Mouse (Mus musculus): ENCODE measurements around the gene Gm6482. TPM values are rescaled to one million over a fixed set of nuclear protein-coding genes. Genes with fewer than 3 reads are reported as not detected.
"Not testable (repeated sequence)": the region's sequence is repeated elsewhere in the genome, so short reads cannot be mapped to it uniquely, and the experiment has no call there.

The Gm6482 gene
- total RNA-seq (2014; fragmentation: Nextera tagmentation) (not detected in 2 replicates), total RNA-seq (2017) (0.16 TPM in 1 of 2 replicates, not detected in the other), polyA plus RNA-seq (2012) (not detected in 2 replicates)

GRCm38 (mm10) chr14:41408181-41408580 is at the start of gene Gm6482:
Gene Gm6482, minus strand, starts transcription at chr14:41408281.
- not testable (repeated sequence) for H3K27me3 ChIP-seq (ENCODE audit: insufficient read depth, low read length); H3K4me3 ChIP-seq (ENCODE audit: low read depth, low read length); ATAC-seq (ENCODE audit: extremely low read depth, insufficient number of reproducible peaks, low FRiP score, poor library complexity, severe bottlenecking); H3K9me3 ChIP-seq (replicated peaks); H3K36me3 ChIP-seq (replicated peaks); DNase-seq (ENCODE audit: low spot score); H3K4me1 ChIP-seq (ENCODE audit: insufficient read depth, low read depth, low read length)

- H3K36me3 ChIP-seq (replicated peaks); ATAC-seq (ENCODE audit: extremely low read depth, insufficient number of reproducible peaks, low FRiP score, poor library complexity, severe bottlenecking); DNase-seq (ENCODE audit: low spot score); H3K27me3 ChIP-seq (ENCODE audit: insufficient read depth, low read length); H3K9me3 ChIP-seq (replicated peaks); H3K4me3 ChIP-seq (ENCODE audit: low read depth, low read length); H3K4me1 ChIP-seq (ENCODE audit: insufficient read depth, low read depth, low read length): not testable (repeated sequence)
These were observed 45.3 kb upstream of the Gm6482 start, which contains the start of gene Gm7954 for GRCm38 (mm10) chr14:41453418-41453817. Gene Gm7954, minus strand, starts transcription at chr14:41453518.

- H3K27me3 ChIP-seq (ENCODE audit: insufficient read depth, low read length); DNase-seq (ENCODE audit: low spot score); H3K9me3 ChIP-seq (replicated peaks); H3K36me3 ChIP-seq (replicated peaks); ATAC-seq (ENCODE audit: extremely low read depth, insufficient number of reproducible peaks, low FRiP score, poor library complexity, severe bottlenecking); H3K4me3 ChIP-seq (ENCODE audit: low read depth, low read length); H3K4me1 ChIP-seq (ENCODE audit: insufficient read depth, low read depth, low read length): not testable (repeated sequence)
These were observed 17.5 kb upstream of the Gm6482 start for GRCm38 (mm10) chr14:41425393-41426075.

GRCm38 (mm10) chr14:41424694-41425093 is 16.6 kb upstream of the Gm6482 start:
- not testable (repeated sequence) for H3K4me3 ChIP-seq (ENCODE audit: low read depth, low read length); ATAC-seq (ENCODE audit: extremely low read depth, insufficient number of reproducible peaks, low FRiP score, poor library complexity, severe bottlenecking); H3K4me1 ChIP-seq (ENCODE audit: insufficient read depth, low read depth, low read length); H3K9me3 ChIP-seq (replicated peaks); DNase-seq (ENCODE audit: low spot score); H3K36me3 ChIP-seq (replicated peaks); H3K27me3 ChIP-seq (ENCODE audit: insufficient read depth, low read length)

GRCm38 (mm10) chr14:41386279-41386678 is 21.8 kb downstream of the Gm6482 start, which contains the start of gene Gm7945:
Gene Gm7945, minus strand, starts transcription at chr14:41386379.
- not testable (repeated sequence) for DNase-seq (ENCODE audit: low spot score); H3K27me3 ChIP-seq (ENCODE audit: insufficient read depth, low read length); H3K4me3 ChIP-seq (ENCODE audit: low read depth, low read length); H3K4me1 ChIP-seq (ENCODE audit: insufficient read depth, low read depth, low read length); ATAC-seq (ENCODE audit: extremely low read depth, insufficient number of reproducible peaks, low FRiP score, poor library complexity, severe bottlenecking); H3K36me3 ChIP-seq (replicated peaks); H3K9me3 ChIP-seq (replicated peaks)

Other genes with a start within 250 kb of the Gm6482 start
- not detected in 2 replicates for gene Sftpd, start 223.1 kb downstream of the Gm6482 start, total RNA-seq (2014; fragmentation: Nextera tagmentation)
- gene Sftpd, start 223.1 kb downstream of the Gm6482 start, total RNA-seq (2017): 0.06 and 0.22 TPM in 2 replicates
- gene Sftpd, start 223.1 kb downstream of the Gm6482 start, polyA plus RNA-seq (2012): not detected in 2 replicates
- gene Gm2832, start 129.5 kb downstream of the Gm6482 start, total RNA-seq (2014; fragmentation: Nextera tagmentation): not detected in 2 replicates
- gene Gm2832, start 129.5 kb downstream of the Gm6482 start, total RNA-seq (2017): 0.06 TPM in 1 of 2 replicates, not detected in the other
- gene Gm2832, start 129.5 kb downstream of the Gm6482 start, polyA plus RNA-seq (2012): not detected in 2 replicates
- gene Gm5798, start 59.7 kb downstream of the Gm6482 start, total RNA-seq (2014; fragmentation: Nextera tagmentation): not detected in 2 replicates
- gene Gm5798, start 59.7 kb downstream of the Gm6482 start, total RNA-seq (2017): not detected in 2 replicates
- gene Gm5798, start 59.7 kb downstream of the Gm6482 start, polyA plus RNA-seq (2012): not detected in 2 replicates
- gene Gm7945, start 21.9 kb downstream of the Gm6482 start, total RNA-seq (2014; fragmentation: Nextera tagmentation): not detected in 2 replicates
- 0.22 and 0.46 TPM in 2 replicates for gene Gm7945, start 21.9 kb downstream of the Gm6482 start, total RNA-seq (2017)
- not detected in 2 replicates for gene Gm7945, start 21.9 kb downstream of the Gm6482 start, polyA plus RNA-seq (2012)
- not detected in 2 replicates for gene Gm7954, start 45.2 kb upstream of the Gm6482 start, total RNA-seq (2014; fragmentation: Nextera tagmentation)
- 0.38 TPM in 1 of 2 replicates, not detected in the other for gene Gm7954, start 45.2 kb upstream of the Gm6482 start, total RNA-seq (2017)
- gene Gm7954, start 45.2 kb upstream of the Gm6482 start, polyA plus RNA-seq (2012): not detected in 2 replicates
- not detected in 2 replicates for gene Gm3486, start 81.2 kb upstream of the Gm6482 start, total RNA-seq (2014; fragmentation: Nextera tagmentation)
- not detected in 2 replicates for gene Gm3486, start 81.2 kb upstream of the Gm6482 start, total RNA-seq (2017)
- not detected in 2 replicates for gene Gm3486, start 81.2 kb upstream of the Gm6482 start, polyA plus RNA-seq (2012)
- gene Gm7970, start 147.3 kb upstream of the Gm6482 start, total RNA-seq (2014; fragmentation: Nextera tagmentation): not detected in 2 replicates
- not detected in 2 replicates for gene Gm7970, start 147.3 kb upstream of the Gm6482 start, total RNA-seq (2017)
- gene Gm7970, start 147.3 kb upstream of the Gm6482 start, polyA plus RNA-seq (2012): not detected in 2 replicates
- gene 1700049E17Rik2, start 164.9 kb upstream of the Gm6482 start, total RNA-seq (2014; fragmentation: Nextera tagmentation): 0.58 TPM in 1 of 2 replicates, not detected in the other
- 0.22 TPM in 1 of 2 replicates, not detected in the other for gene 1700049E17Rik2, start 164.9 kb upstream of the Gm6482 start, total RNA-seq (2017)
- not detected in 2 replicates for gene 1700049E17Rik2, start 164.9 kb upstream of the Gm6482 start, polyA plus RNA-seq (2012)
- not detected in 2 replicates for gene Gm3072, start 216.3 kb upstream of the Gm6482 start, total RNA-seq (2014; fragmentation: Nextera tagmentation)
- not detected in 2 replicates for gene Gm3072, start 216.3 kb upstream of the Gm6482 start, total RNA-seq (2017)
- not detected in 2 replicates for gene Gm3072, start 216.3 kb upstream of the Gm6482 start, polyA plus RNA-seq (2012)
- gene Gm3676, start 238.2 kb upstream of the Gm6482 start, total RNA-seq (2014; fragmentation: Nextera tagmentation): not detected in 2 replicates
- gene Gm3676, start 238.2 kb upstream of the Gm6482 start, total RNA-seq (2017): not detected in 2 replicates
- gene Gm3676, start 238.2 kb upstream of the Gm6482 start, polyA plus RNA-seq (2012): not detected in 2 replicates

Measured in G1E (cell line).